Mouse (Mus musculus): ENCODE data around the gene Yif1b. TPM values are rescaled to one million over a fixed set of nuclear protein-coding genes. Genes with fewer than 3 reads are reported as not detected.

Gene Yif1b
- polyA plus RNA-seq, 1 experiment from 2014 or later, result 143 TPM

GRCm38 (mm10) chr7:29284523-29284922, 46.4 kb downstream of the Yif1b start:
- 92% methylated on average over 6 of the region's 6 CpGs for WGBS

GRCm38 (mm10) chr7:29287481-29287880, 49.4 kb downstream of the Yif1b start:
- H3K4me2 ChIP-seq (replicated peaks; ENCODE audit: low read depth, low read length), result no peak overlapping the region
- no peak overlapping the region for H3K27ac ChIP-seq (ENCODE audit: low read length)
- H3K4me1 ChIP-seq (ENCODE audit: insufficient read depth, low read length), result peaks cover 38% of the 10 kb centered on the region
- H3K4me3 ChIP-seq (ENCODE audit: low read length), result no peak overlapping the region
- WGBS, result 87% methylated on average over 7 of the region's 7 CpGs
- H3K36me3 ChIP-seq (ENCODE audit: insufficient read depth, low read length), result no peaks in the 10 kb centered on the region
- no peak overlapping the region for H3K9ac ChIP-seq (replicated peaks; ENCODE audit: low read length)
- no peak for ATAC-seq (ENCODE audit: low FRiP score, low TSS enrichment)
- H3K9me3 ChIP-seq (ENCODE audit: low read length), result no peaks in the 10 kb centered on the region
- H3K27me3 ChIP-seq (ENCODE audit: insufficient read depth, low read length), result peaks cover 3% of the 10 kb centered on the region

More at GRCm38 (mm10) chr7:29284523-29284922, 46.4 kb downstream of the Yif1b start:
- no peak overlapping the region for H3K27ac ChIP-seq (ENCODE audit: low read length)
- H3K4me1 ChIP-seq (ENCODE audit: insufficient read depth, low read length), result peaks cover 25% of the 10 kb centered on the region
- no peak overlapping the region for H3K4me3 ChIP-seq (ENCODE audit: low read length)
- ATAC-seq (ENCODE audit: low FRiP score, low TSS enrichment), result no peak
- no peaks in the 10 kb centered on the region for H3K9me3 ChIP-seq (ENCODE audit: low read length)
- peaks cover 27% of the 10 kb centered on the region for H3K27me3 ChIP-seq (ENCODE audit: insufficient read depth, low read length)
- H3K4me2 ChIP-seq (replicated peaks; ENCODE audit: low read depth, low read length), result no peak overlapping the region
- H3K9ac ChIP-seq (replicated peaks; ENCODE audit: low read length), result no peak overlapping the region
- H3K36me3 ChIP-seq (ENCODE audit: insufficient read depth, low read length), result no peaks in the 10 kb centered on the region

GRCm38 (mm10) chr7:29288079-29288478, 50.0 kb downstream of the Yif1b start:
- Histone ChIP-seq H3K9me3 (ENCODE audit: low read length) (no peaks in the 10 kb centered on the region), H3K9ac (replicated peaks; ENCODE audit: low read length) (no peak overlapping the region), H3K4me1 (ENCODE audit: insufficient read depth, low read length) (peaks cover 44% of the 10 kb centered on the region), H3K4me3 (ENCODE audit: low read length) (no peak overlapping the region), H3K27ac (ENCODE audit: low read length) (no peak overlapping the region), H3K27me3 (ENCODE audit: insufficient read depth, low read length) (peaks cover 3% of the 10 kb centered on the region; the same call in 1 of the 2 replicates), H3K4me2 (replicated peaks; ENCODE audit: low read depth, low read length) (no peak overlapping the region), H3K36me3 (ENCODE audit: insufficient read depth, low read length) (no peaks in the 10 kb centered on the region)
- ATAC-seq (ENCODE audit: low FRiP score, low TSS enrichment), result no peak
- 88% methylated on average over 2 of the region's 2 CpGs for WGBS

GRCm38 (mm10) chr7:29288942-29289638, 51.0 kb downstream of the Yif1b start, which contains the start of gene Ppp1r14a:
TSS of gene Ppp1r14a (plus strand) at chr7:29289308.
- Histone ChIP-seq H3K4me2 (replicated peaks; ENCODE audit: low read depth, low read length) (peak within 1 kb of the TSS; percentile 92), H3K9me3 (ENCODE audit: low read length) (no peaks in the 10 kb centered on the region), H3K27me3 (ENCODE audit: insufficient read depth, low read length) (peaks cover 3% of the 10 kb centered on the region; the same call in 1 of the 2 replicates), H3K36me3 (ENCODE audit: insufficient read depth, low read length) (no peaks in the 10 kb centered on the region), H3K27ac (ENCODE audit: low read length) (peak within 1 kb of the TSS; percentile 81), H3K9ac (replicated peaks; ENCODE audit: low read length) (peak within 1 kb of the TSS; percentile 63), H3K4me1 (ENCODE audit: insufficient read depth, low read length) (peaks cover 53% of the 10 kb centered on the region), H3K4me3 (ENCODE audit: low read length) (peak within 1 kb of the TSS; percentile 62)
- peak; percentile 12; the same call in 1 of the 2 replicates for ATAC-seq (ENCODE audit: low FRiP score, low TSS enrichment)
- under 1% methylated on average over 58 of the region's 59 CpGs for WGBS

- Histone ChIP-seq H3K27me3 (ENCODE audit: insufficient read depth, low read length) (peaks cover 5% of the 10 kb centered on the region; the same call in 1 of the 2 replicates), H3K27ac (ENCODE audit: low read length) (peak overlapping the region; percentile 81), H3K36me3 (ENCODE audit: insufficient read depth, low read length) (no peaks in the 10 kb centered on the region), H3K9ac (replicated peaks; ENCODE audit: low read length) (peak overlapping the region; percentile 63), H3K4me2 (replicated peaks; ENCODE audit: low read depth, low read length) (peak overlapping the region; percentile 92), H3K4me3 (ENCODE audit: low read length) (peak overlapping the region; percentile 62), H3K4me1 (ENCODE audit: insufficient read depth, low read length) (peaks cover 53% of the 10 kb centered on the region), H3K9me3 (ENCODE audit: low read length) (no peaks in the 10 kb centered on the region)
- 45% methylated on average over 6 of the region's 6 CpGs for WGBS
- no peak for ATAC-seq (ENCODE audit: low FRiP score, low TSS enrichment)
Measured at GRCm38 (mm10) chr7:29289856-29290255, 51.7 kb downstream of the Yif1b start.

GRCm38 (mm10) chr7:29290691-29291485, 52.8 kb downstream of the Yif1b start:
- peak overlapping the region; percentile 9 for H3K4me3 ChIP-seq (ENCODE audit: low read length)
- WGBS, result 26% methylated on average over 11 of the region's 11 CpGs
- peaks cover 53% of the 10 kb centered on the region for H3K4me1 ChIP-seq (ENCODE audit: insufficient read depth, low read length)
- H3K9me3 ChIP-seq (ENCODE audit: low read length), result no peaks in the 10 kb centered on the region
- peak overlapping the region; percentile 55 for H3K9ac ChIP-seq (replicated peaks; ENCODE audit: low read length)
- no peaks in the 10 kb centered on the region for H3K36me3 ChIP-seq (ENCODE audit: insufficient read depth, low read length)
- H3K4me2 ChIP-seq (replicated peaks; ENCODE audit: low read depth, low read length), result peak overlapping the region; percentile 92
- no peak for ATAC-seq (ENCODE audit: low FRiP score, low TSS enrichment)
- H3K27ac ChIP-seq (ENCODE audit: low read length), result peak overlapping the region; percentile 81
- H3K27me3 ChIP-seq (ENCODE audit: insufficient read depth, low read length), result 0 out of 2 replicates have a peak, but pooled peaks cover 5% of the 10 kb centered on the region

DNA sequence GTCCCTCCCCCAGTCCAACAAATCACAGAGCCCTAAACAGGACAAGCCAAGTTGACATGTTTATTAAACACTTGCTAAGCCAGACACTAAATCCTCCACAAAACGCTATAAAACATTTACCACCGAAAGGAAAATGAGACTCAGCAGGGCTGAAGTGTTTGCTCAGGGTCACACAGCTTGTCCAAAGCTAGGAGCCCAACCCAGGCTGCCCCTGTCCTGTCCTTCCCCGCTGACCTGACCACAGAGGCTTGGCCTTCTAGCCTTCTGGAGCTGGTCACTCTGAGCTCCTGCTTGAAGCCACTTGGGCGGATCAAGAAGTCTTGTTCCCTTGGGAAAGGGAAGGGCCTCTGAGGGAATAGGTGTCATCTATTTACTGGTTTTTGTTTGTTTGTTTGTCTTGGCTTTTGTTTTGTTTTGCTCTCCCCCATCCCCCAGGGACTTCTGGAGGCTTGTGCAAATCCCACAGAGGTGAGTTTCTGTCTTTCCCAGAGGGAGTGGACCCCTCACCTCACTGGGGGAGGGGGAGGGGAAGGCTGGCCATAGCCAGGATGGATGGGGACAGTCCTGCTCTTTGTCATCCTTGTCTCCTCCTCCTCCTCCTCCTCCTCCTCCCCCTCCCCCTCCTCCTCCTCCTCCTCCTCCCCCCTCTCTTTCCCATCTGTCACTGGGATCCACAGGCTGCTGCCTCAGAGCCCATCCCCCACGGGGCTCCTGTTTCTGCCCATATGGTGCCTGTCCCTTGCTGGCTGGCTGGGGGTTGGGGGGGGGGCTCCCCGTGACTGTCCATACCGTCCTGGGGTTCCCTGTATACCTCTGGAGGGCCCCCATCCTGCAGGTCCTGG, 53.7 kb downstream of the Yif1b start:
- Histone ChIP-seq H3K9ac (replicated peaks; ENCODE audit: low read length) (peak overlapping the region; percentile 55), H3K27ac (ENCODE audit: low read length) (peak overlapping the region; percentile 81), H3K4me3 (ENCODE audit: low read length) (peak overlapping the region; percentile 14; the same call in 1 of the 2 replicates), H3K4me1 (ENCODE audit: insufficient read depth, low read length) (peaks cover 53% of the 10 kb centered on the region), H3K4me2 (replicated peaks; ENCODE audit: low read depth, low read length) (peak overlapping the region; percentile 92), H3K36me3 (ENCODE audit: insufficient read depth, low read length) (no peaks in the 10 kb centered on the region), H3K27me3 (ENCODE audit: insufficient read depth, low read length) (0 out of 2 replicates have a peak, but pooled peaks cover 5% of the 10 kb centered on the region), H3K9me3 (ENCODE audit: low read length) (no peaks in the 10 kb centered on the region)
- ATAC-seq (ENCODE audit: low FRiP score, low TSS enrichment), result peak; percentile 18
- WGBS, result 10% methylated on average over 5 of the region's 7 CpGs

DNA sequence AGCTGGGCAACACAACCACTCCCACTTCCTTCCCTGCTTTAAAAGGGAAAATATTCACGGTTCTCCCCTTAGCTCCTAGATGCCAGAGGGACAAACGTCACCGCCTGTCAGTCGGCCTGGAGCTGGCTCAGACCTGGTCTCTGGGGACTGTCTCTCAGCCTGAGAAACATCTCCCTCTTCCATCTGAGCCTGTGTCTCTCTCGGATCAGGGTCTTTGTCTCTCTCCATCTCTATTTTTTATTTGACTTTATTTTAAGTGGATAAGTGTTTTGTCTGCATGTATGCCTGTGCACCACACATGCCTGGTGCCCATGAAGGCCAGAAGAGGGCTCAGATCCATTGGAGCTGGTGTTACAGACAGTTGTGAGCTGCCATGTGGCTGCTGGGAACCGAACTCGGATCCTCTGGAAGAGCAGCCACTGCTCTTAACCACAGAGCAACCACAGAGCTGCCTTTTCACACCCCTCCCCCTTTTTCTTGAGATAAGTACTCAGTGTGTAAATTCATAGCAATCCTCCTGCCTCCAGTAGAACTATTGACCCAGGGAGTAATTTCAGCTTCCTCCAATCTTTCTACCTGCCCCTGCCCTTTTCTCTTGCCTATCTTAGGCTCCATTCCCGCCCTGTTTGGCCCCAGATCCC, 54.4 kb downstream of the Yif1b start:
- no peaks in the 10 kb centered on the region for H3K9me3 ChIP-seq (ENCODE audit: low read length)
- ATAC-seq (ENCODE audit: low FRiP score, low TSS enrichment), result no peak
- WGBS, result 16% methylated on average over 8 of the region's 8 CpGs
- peaks cover 53% of the 10 kb centered on the region for H3K4me1 ChIP-seq (ENCODE audit: insufficient read depth, low read length)
- H3K9ac ChIP-seq (replicated peaks; ENCODE audit: low read length), result no peak overlapping the region
- H3K36me3 ChIP-seq (ENCODE audit: insufficient read depth, low read length), result no peaks in the 10 kb centered on the region
- H3K27ac ChIP-seq (ENCODE audit: low read length), result peak overlapping the region; percentile 80
- 0 out of 2 replicates have a peak, but pooled peaks cover 5% of the 10 kb centered on the region for H3K27me3 ChIP-seq (ENCODE audit: insufficient read depth, low read length)
- no peak overlapping the region for H3K4me3 ChIP-seq (ENCODE audit: low read length)
- peak overlapping the region; percentile 20; the same call in 1 of the 2 replicates for H3K4me2 ChIP-seq (replicated peaks; ENCODE audit: low read depth, low read length)
